Mouse (Mus musculus) lung, postnatal 0 days (tissue): Measurements from ENCODE around the gene Cdc14a.

ENCODE experiments used
- CTCF ChIP-seq: IDR thresholded peaks from 2 replicates; pipeline ENCODE4 v1.5.1; 2016; ENCODE audit warnings: antibody characterized with exemption, mild to moderate bottlenecking
- EP300 ChIP-seq: IDR thresholded peaks from 2 replicates; pipeline ENCODE4 v1.6.1; 2016; ENCODE audit warnings: antibody characterized with exemption, mild to moderate bottlenecking, control low read depth

GRCm38 (mm10) chr3:116298727-116299126 is 125.1 kb downstream of the Cdc14a start:
- TF ChIP-seq CTCF: no peak; the same call in 1 of the 2 replicates
- peak; percentile 71 for TF ChIP-seq EP300
